Mouse (Mus musculus) testis, adult 2 months (tissue): Measurements from ENCODE around the gene Add3. TPM values are rescaled to one million over a fixed set of nuclear protein-coding genes. Genes with fewer than 3 reads are reported as not detected.

ENCODE experiments used
- H3K27ac ChIP-seq: fragments of 200-500 bp; 2 replicates; pipeline ENCODE4 v1.5.1; 2012; ENCODE audit warnings: low read depth, low read length; ENCODE audit not compliant: control insufficient read depth, insufficient read depth
- H3K27me3 ChIP-seq: fragments of 200-500 bp; 2 replicates; pipeline ENCODE4 v1.6.1; 2012; ENCODE audit warnings: mild to moderate bottlenecking, low read length, moderate library complexity; ENCODE audit not compliant: control insufficient read depth, insufficient read depth
- H3K36me3 ChIP-seq: fragments of 200-500 bp; 2 replicates; pipeline ENCODE4 v1.6.1; 2012; ENCODE audit warnings: mild to moderate bottlenecking, low read length; ENCODE audit not compliant: control insufficient read depth, insufficient read depth
- H3K4me1 ChIP-seq: fragments of 200-500 bp; 2 replicates; pipeline ENCODE4 v1.6.1; 2012; ENCODE audit warnings: low read length; ENCODE audit not compliant: control insufficient read depth, insufficient read depth
- H3K4me3 ChIP-seq: fragments of 200-500 bp; 2 replicates; pipeline ENCODE4 v1.5.1; 2012; ENCODE audit warnings: low read depth, mild to moderate bottlenecking, low read length, moderate library complexity, mixed read lengths; ENCODE audit not compliant: control insufficient read depth
- CTCF ChIP-seq: fragments of 200-500 bp; IDR thresholded peaks from 2 replicates; pipeline ENCODE4 v1.5.1; 2012; ENCODE audit warnings: low read depth, mild to moderate bottlenecking, inconsistent platforms, low read length, moderate library complexity; ENCODE audit not compliant: control insufficient read depth, insufficient read depth, insufficient replicate concordance
- POLR2A ChIP-seq: fragments of 200-500 bp; IDR thresholded peaks from 2 replicates; pipeline ENCODE4 v1.6.1; 2012; ENCODE audit warnings: low read depth, mild to moderate bottlenecking, inconsistent platforms, low read length, moderate library complexity; ENCODE audit not compliant: control insufficient read depth
- polyA plus RNA-seq: library from polyadenylated mRNA; depleted of rRNA; stranded (reverse); fragments of >200 nt; gene quantifications from 2 replicates; pipeline ENCODE4 v1.2.3, GENCODE M21; 2012

Add3 gene
- polyA plus RNA-seq, 1 experiment: 29.0 TPM

GRCm38 (mm10) chr19:53198706-53199572, 58.7 kb downstream of the Add3 start:
- no peak overlapping the region for H3K4me3 ChIP-seq
- no peaks in the 10 kb centered on the region; the same call in 1 of the 2 replicates for H3K4me1 ChIP-seq
- no peak overlapping the region for H3K27ac ChIP-seq
- TF ChIP-seq POLR2A: no peak
- TF ChIP-seq CTCF: no peak
- H3K27me3 ChIP-seq: no peaks in the 10 kb centered on the region
- H3K36me3 ChIP-seq: peaks cover 2% of the 10 kb centered on the region

DNA sequence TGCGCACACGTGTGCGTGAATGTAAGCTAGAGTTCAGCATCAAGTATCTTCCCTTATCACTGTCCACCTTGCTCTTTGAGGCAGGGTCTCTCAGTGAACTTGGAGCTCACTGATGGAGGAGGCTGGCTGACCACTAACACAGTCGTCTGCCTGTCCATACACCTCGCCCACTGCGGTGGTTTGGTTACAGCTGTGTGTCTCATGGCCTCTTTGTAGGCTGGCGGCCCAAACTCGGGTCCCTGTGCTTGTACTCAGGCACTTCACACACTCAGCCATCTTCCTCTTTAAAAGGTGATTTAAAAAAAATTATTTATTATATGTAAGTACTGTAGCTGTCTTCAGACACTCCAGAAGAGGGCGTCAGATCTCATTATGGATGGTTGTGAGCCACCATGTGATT, 59.5 kb downstream of the Add3 start:
- Histone ChIP-seq H3K4me1 (no peaks in the 10 kb centered on the region; the same call in 1 of the 2 replicates), H3K27me3 (no peaks in the 10 kb centered on the region), H3K4me3 (no peak overlapping the region), H3K27ac (no peak overlapping the region), H3K36me3 (peaks cover 2% of the 10 kb centered on the region)
- TF ChIP-seq CTCF: no peak
- TF ChIP-seq POLR2A: no peak

- no peaks in the 10 kb centered on the region; the same call in 1 of the 2 replicates for H3K36me3 ChIP-seq
- no peaks in the 10 kb centered on the region for H3K4me1 ChIP-seq
- H3K27me3 ChIP-seq: no peaks in the 10 kb centered on the region
- H3K27ac ChIP-seq: no peak overlapping the region
- H3K4me3 ChIP-seq: no peak overlapping the region
- no peak for TF ChIP-seq CTCF
- TF ChIP-seq POLR2A: no peak
Observed at GRCm38 (mm10) chr19:53202116-53202515, 61.9 kb downstream of the Add3 start.

DNA sequence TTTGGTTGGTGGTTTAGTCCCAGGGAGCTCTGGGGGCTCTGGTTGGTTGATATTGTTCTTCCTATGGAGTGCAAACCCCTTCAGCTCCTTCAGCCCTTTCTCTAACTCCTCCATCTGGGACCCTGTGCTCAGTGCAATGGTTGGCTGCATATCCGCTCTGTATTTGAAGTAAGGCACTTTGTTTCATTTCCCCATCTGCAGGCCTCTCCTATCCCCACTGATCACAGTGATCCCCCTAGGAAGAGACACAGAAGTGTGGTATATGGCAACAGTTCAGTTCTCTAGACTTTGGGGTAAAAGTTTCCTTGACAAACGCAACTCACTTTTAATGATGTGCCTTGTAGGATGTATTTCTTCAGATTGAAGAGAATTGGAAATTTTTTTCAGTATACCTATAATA, 66.7 kb downstream of the Add3 start:
- H3K36me3 ChIP-seq: no peaks in the 10 kb centered on the region
- no peak overlapping the region for H3K27ac ChIP-seq
- H3K27me3 ChIP-seq: no peaks in the 10 kb centered on the region
- no peak overlapping the region for H3K4me3 ChIP-seq
- no peak for TF ChIP-seq CTCF
- no peak for TF ChIP-seq POLR2A
- no peaks in the 10 kb centered on the region for H3K4me1 ChIP-seq

GRCm38 (mm10) chr19:53208830-53209229, 68.6 kb downstream of the Add3 start:
- no peaks in the 10 kb centered on the region for H3K4me1 ChIP-seq
- H3K36me3 ChIP-seq: no peaks in the 10 kb centered on the region
- H3K27ac ChIP-seq: no peak overlapping the region
- TF ChIP-seq POLR2A: no peak
- TF ChIP-seq CTCF: no peak
- no peaks in the 10 kb centered on the region for H3K27me3 ChIP-seq
- H3K4me3 ChIP-seq: no peak overlapping the region

DNA sequence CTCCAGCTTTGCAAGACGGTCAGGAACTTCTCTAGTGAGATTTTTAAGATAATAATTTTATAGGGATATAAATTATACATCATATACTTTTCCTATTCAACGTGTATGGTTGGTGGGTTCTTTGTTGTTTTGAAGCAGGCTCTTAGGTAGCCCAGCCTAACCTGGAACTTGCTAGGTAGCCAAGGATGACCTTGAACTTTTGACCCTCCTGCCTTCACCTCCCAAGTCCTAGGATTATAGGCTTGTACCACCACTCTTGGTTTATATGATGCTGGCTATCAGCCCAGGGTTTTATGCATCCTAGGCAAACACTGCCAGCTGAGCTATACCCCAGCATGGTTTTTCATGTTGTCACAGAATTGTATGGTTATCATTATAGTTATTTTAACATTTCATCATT, 70.0 kb downstream of the Add3 start:
- Histone ChIP-seq H3K36me3 (no peaks in the 10 kb centered on the region), H3K4me3 (no peak overlapping the region), H3K27ac (no peak overlapping the region), H3K4me1 (no peaks in the 10 kb centered on the region), H3K27me3 (no peaks in the 10 kb centered on the region)
- TF ChIP-seq POLR2A: no peak
- TF ChIP-seq CTCF: no peak

DNA sequence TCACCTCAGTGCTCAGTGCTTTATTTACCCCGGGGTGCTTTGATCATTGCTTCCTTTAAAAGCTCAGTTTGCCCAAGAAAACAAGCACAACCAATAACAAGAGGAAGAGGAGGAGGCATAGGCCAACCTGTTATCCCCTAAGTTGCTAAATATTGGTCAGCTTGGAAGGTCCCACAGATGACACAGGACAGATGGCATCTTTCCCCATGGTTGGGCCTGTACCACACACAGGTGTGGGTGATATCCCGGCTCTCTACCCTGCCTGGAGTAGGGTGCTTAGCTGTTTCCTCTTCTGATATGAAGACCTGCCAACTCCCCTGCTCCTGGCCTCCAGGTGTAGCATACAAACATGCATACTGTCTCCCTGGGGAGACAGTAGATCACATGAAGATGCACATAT, 75.1 kb downstream of the Add3 start:
- Histone ChIP-seq H3K4me3 (no peak overlapping the region), H3K27me3 (no peaks in the 10 kb centered on the region), H3K4me1 (peaks cover 2% of the 10 kb centered on the region; the same call in 1 of the 2 replicates), H3K27ac (no peak overlapping the region), H3K36me3 (no peaks in the 10 kb centered on the region; the same call in 1 of the 2 replicates)
- TF ChIP-seq CTCF (no peak), POLR2A (no peak)
